Mouse (Mus musculus): ENCODE data around the gene Ddx49.

- no peak for TF ChIP-seq POLR2A (IDR thresholded peaks at IDR 0.05; ENCODE audit: extremely low read depth, insufficient read depth, low read length)
- no peak for TF ChIP-seq CTCF (IDR thresholded peaks at IDR 0.05; ENCODE audit: low read depth, low read length)
Measured at GRCm38 (mm10) chr8:70283136-70284077, 18.9 kb downstream of the Ddx49 start.

Measured in liver, adult 2 months (tissue).